Mouse (Mus musculus): ENCODE results near the gene Sept3.

GRCm38 (mm10) chr15:82341036-82341501 is 66.4 kb downstream of the Sept3 start:
- no peak for TF ChIP-seq CTCF (IDR thresholded peaks at IDR 0.05; ENCODE audit: control insufficient read depth, insufficient read depth, insufficient replicate concordance, low read depth, low read length)
- TF ChIP-seq POLR2A (IDR thresholded peaks at IDR 0.05; ENCODE audit: control insufficient read depth, low read depth, low read length): no peak

Data from testis, adult 2 months (tissue).